Mouse (Mus musculus): Measurements from ENCODE around the gene Defb29.

Defb29 gene

DNA sequence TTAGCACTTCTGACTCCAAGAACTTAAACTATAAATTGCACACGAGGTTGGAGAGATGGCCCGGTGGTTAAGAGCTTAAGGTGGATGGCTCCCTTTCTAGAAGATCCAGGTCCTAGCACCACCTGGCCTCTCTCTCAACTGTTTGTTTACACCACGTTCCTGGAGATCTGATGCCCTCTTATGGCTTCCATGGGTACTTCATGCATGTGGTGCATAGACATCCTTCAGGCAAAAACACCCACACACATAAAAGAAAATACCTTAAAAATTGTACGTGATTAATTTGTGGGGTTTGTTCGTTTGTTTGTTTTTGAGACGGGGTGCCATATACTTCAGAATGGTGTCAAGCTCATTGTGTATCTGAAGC is 39.1 kb downstream of the Defb29 start:
- peak; percentile 57 for DNase-seq (ENCODE audit: low read depth, low spot score)

DNA sequence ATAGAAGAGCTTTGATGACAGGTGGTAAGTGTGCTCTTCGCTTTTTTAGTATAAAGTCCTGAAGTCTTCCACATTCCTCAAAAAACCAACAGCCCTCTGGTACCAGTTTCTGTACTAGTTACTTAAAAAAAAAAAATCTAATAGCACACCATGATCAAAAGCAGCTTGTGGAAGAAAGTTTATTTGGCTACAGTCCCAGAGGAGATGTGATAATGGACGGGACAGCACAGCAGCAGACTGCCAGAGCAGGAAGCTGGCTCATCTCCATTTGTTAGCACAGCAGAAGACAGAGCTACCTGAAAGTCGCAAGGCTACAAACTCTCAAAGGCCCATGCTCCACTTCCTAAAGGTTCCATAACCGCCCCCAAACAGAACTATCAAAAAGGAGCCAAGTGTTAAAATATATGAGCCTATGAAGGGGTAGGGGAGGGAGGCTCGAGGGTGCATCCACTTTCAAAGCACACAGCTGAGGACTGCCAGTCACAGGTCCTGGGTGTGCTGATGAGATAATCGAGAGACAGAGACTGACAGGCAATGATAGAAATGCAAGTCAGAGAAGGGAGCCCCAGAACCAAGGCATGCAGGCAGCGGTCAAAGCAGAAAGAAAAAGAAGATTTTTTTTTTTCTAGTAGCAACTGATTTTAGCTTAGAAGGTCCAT is 39.6 kb downstream of the Defb29 start:
- DNase-seq (ENCODE audit: low read depth, low spot score), result no peak

DNA sequence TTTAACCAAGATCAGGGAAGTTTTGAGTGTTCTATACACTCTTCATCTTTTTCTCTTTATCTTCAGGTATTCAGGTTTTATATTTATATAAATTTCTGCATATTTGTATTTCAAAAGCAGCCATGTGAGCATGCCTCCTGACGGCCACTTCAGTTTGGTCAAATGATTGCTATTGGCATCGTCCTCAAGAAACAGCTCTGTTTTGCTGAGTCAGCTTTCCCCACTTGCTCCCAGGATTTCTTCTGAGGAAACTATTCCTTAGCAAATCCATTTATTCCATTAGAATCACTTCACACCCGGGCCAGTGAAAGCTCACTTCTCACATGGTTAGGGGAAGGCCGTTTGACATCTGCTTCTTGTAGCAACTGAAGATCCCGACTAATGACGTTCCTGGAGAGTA is 41.9 kb downstream of the Defb29 start:
- no peak for DNase-seq (ENCODE audit: low read depth, low spot score)

DNA sequence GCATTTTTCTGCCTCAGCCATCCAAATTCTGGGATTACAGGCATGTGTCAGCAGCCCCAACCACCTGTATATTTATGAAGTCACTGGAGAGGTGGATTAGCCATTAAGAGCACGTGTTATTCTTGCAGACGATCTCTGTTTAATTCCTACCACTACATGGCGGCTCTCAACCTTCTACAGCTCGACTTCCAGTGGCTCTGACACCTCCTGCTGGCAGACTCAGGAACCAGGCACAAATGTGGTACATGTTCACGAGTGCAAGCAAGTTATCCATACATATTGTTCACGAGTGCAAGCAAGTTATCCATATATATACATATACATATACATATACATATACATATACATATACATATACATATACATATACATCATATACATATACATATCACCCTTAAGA is 46.7 kb downstream of the Defb29 start:
- peak; percentile 40 for DNase-seq (ENCODE audit: low read depth, low spot score)

DNA sequence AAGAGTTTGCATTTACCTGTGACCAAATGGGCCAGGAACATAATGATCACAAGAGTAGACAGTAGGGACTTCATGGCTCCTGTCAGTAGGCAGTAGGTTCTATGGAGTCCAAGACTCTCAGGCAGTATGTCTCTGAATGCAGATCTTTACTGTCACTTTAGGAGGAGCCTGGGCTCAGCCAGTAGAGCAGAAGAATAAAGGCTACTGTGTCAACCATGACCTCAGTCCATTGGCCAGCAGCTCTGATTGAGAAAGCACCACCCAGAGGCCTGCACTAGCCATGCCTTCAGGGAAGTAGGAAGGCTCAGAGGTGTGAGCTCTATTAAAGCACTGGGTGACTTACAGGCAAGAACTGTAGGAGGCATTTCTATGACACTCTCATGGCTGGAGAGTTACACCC is 49.9 kb downstream of the Defb29 start, which contains the start of gene Defb22:
Defb22 (minus strand) TSS at position 101 of the 400 bp plus-strand sequence.
- no peak for DNase-seq (ENCODE audit: low read depth, low spot score)
